Mouse (Mus musculus) embryonic facial prominence, embryonic 14.5 days (tissue): ENCODE measurements around the gene Zfpm1. TPM values are rescaled to one million over a fixed set of nuclear protein-coding genes. Genes with fewer than 3 reads are reported as not detected.
A peak's percentile ranks its signal among the peaks of the same experiment; 100 is the strongest.

Experiments used
- ATAC-seq: fragments of 200-750 bp; cut with Nextera tagmentation; 2 replicates; pipeline ENCODE4 v1.8.0; 2017; ENCODE audit warnings: low read depth, moderate number of reproducible peaks, moderate TSS enrichment
- DNase-seq: peaks from one replicate; pipeline ENCODE4 v3.0.0-alpha.2; 2015; ENCODE audit warnings: low spot score
- H3K27ac ChIP-seq: fragments of 300-500 bp; sonication (generic); replicated peaks from 2 replicates; pipeline ENCODE4 v1.5.1; 2014; ENCODE audit warnings: low read depth, mild to moderate bottlenecking, low read length, moderate library complexity
- H3K27me3 ChIP-seq: fragments of 300-500 bp; sonication (generic); replicated peaks from 2 replicates; pipeline ENCODE4 v1.6.1; 2014; ENCODE audit warnings: low read length; ENCODE audit not compliant: control insufficient read depth, insufficient read depth
- H3K36me3 ChIP-seq: fragments of 300-500 bp; sonication (generic); 2 replicates; pipeline ENCODE4 v1.6.1; 2014; ENCODE audit warnings: low read length, mixed read lengths; ENCODE audit not compliant: control insufficient read depth, insufficient read depth
- H3K4me1 ChIP-seq: fragments of 300-500 bp; sonication (generic); 2 replicates; pipeline ENCODE4 v1.6.1; 2014; ENCODE audit warnings: antibody characterized with exemption, low read length; ENCODE audit not compliant: control insufficient read depth, insufficient read depth
- H3K4me2 ChIP-seq: fragments of 300-500 bp; sonication (generic); 2 replicates; pipeline ENCODE4 v1.6.1; 2014; ENCODE audit warnings: low read depth, mild to moderate bottlenecking, low read length, moderate library complexity, mixed read lengths
- H3K4me3 ChIP-seq: fragments of 300-500 bp; sonication (generic); 2 replicates; pipeline ENCODE4 v1.5.1; 2014; ENCODE audit warnings: low read depth, mild to moderate bottlenecking, low read length
- H3K9ac ChIP-seq: fragments of 300-500 bp; sonication (generic); 2 replicates; pipeline ENCODE4 v1.6.1; 2014; ENCODE audit warnings: low read depth, mild to moderate bottlenecking, low read length, moderate library complexity, mixed read lengths
- H3K9me3 ChIP-seq: fragments of 300-500 bp; sonication (generic); 2 replicates; pipeline ENCODE4 v1.6.1; 2016; ENCODE audit warnings: low read length; ENCODE audit not compliant: control insufficient read depth
- WGBS: fragments of 180-500 bp; shearing (Covaris S2); extraction: QIAGEN DNeasy Blood & Tissue Kit; methylation state at CpG from one replicate; pipeline ENCODE4 v1.1.7; 2014; 5-methylcytosine and 5-hydroxymethylcytosine counted together
- polyA plus RNA-seq: library from polyadenylated mRNA; unstranded; fragments of >200 nt; fragmentation: Nextera tagmentation; extraction: Ambion mirVana; gene quantifications from 2 replicates; pipeline ENCODE4 v1.2.1, GENCODE M21; 2014

Gene Zfpm1
- polyA plus RNA-seq, 1 experiment from 2014 or later: 1.7 TPM

GRCm38 (mm10) chr8:122343758-122344157 is 61.8 kb downstream of the Zfpm1 start:
- no peaks in the 10 kb centered on the region for H3K9me3 ChIP-seq
- under 1% methylated on average over 12 of the region's 14 CpGs for WGBS
- H3K27ac ChIP-seq: no peak overlapping the region
- peak overlapping the region; percentile 48; the same call in 1 of the 2 replicates for H3K9ac ChIP-seq
- H3K4me2 ChIP-seq: peak overlapping the region; percentile 56
- H3K4me3 ChIP-seq: peak overlapping the region; percentile 24
- H3K36me3 ChIP-seq: no peaks in the 10 kb centered on the region
- peaks cover 4% of the 10 kb centered on the region; the same call in 1 of the 2 replicates for H3K27me3 ChIP-seq
- DNase-seq (peak; percentile 50), ATAC-seq (0 out of 2 replicates have a peak, but pooled peaks have one; percentile 19)
- peaks cover 22% of the 10 kb centered on the region for H3K4me1 ChIP-seq

DNA sequence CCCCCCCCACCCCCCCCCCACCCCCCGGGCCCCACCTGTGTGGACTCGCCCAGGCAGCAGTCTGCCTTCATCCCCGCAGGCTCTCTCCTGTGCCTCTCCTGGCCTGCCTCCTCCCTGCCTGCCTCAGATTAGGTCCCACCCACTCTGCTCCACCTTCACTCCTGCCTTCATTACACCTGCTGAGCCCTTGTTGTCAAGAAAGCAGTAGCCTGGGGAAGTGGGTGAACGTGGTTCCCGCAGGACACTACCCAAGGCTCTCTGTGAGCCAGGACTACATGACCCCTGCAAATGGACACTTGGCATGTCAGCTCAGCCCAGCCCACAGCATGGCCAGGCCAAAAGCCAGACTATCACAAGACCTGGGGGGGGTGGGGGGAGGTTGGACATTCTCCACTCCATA is 62.3 kb downstream of the Zfpm1 start:
- peak; percentile 70; the same call in 1 of the 2 replicates for ATAC-seq
- no peak overlapping the region for H3K27ac ChIP-seq
- H3K4me2 ChIP-seq: peak overlapping the region; percentile 25; the same call in 1 of the 2 replicates
- H3K9ac ChIP-seq: no peak overlapping the region
- DNase-seq: peak; percentile 80
- peaks cover 4% of the 10 kb centered on the region; the same call in 1 of the 2 replicates for H3K27me3 ChIP-seq
- peaks cover 22% of the 10 kb centered on the region for H3K4me1 ChIP-seq
- no peaks in the 10 kb centered on the region for H3K36me3 ChIP-seq
- H3K4me3 ChIP-seq: no peak overlapping the region
- 8% methylated on average over 2 of the region's 5 CpGs for WGBS
- H3K9me3 ChIP-seq: no peaks in the 10 kb centered on the region

GRCm38 (mm10) chr8:122345181-122346095 is 63.5 kb downstream of the Zfpm1 start:
- ATAC-seq: peak; percentile 15; the same call in 1 of the 2 replicates
- peaks cover 4% of the 10 kb centered on the region; the same call in 1 of the 2 replicates for H3K27me3 ChIP-seq
- WGBS: 51% methylated on average over 11 of the region's 12 CpGs

GRCm38 (mm10) chr8:122347811-122348552 is 66.0 kb downstream of the Zfpm1 start:
- DNase-seq (peak; percentile 19), ATAC-seq (no peak)
- Histone ChIP-seq H3K27me3 (no peaks in the 10 kb centered on the region; the same call in 1 of the 2 replicates), H3K9ac (no peak overlapping the region), H3K4me3 (no peak overlapping the region), H3K9me3 (no peaks in the 10 kb centered on the region), H3K4me2 (no peak overlapping the region), H3K36me3 (no peaks in the 10 kb centered on the region), H3K27ac (no peak overlapping the region), H3K4me1 (peaks cover 13% of the 10 kb centered on the region)
- WGBS: 63% methylated on average over 5 of the region's 5 CpGs

More at GRCm38 (mm10) chr8:122345181-122346095, 63.5 kb downstream of the Zfpm1 start:
- H3K9ac ChIP-seq: no peak overlapping the region
- H3K36me3 ChIP-seq: no peaks in the 10 kb centered on the region
- H3K4me1 ChIP-seq: peaks cover 22% of the 10 kb centered on the region
- H3K27ac ChIP-seq: no peak overlapping the region
- H3K9me3 ChIP-seq: no peaks in the 10 kb centered on the region
- no peak for DNase-seq
- no peak overlapping the region for H3K4me3 ChIP-seq
- H3K4me2 ChIP-seq: no peak overlapping the region

GRCm38 (mm10) chr8:122349357-122350297 is 67.7 kb downstream of the Zfpm1 start:
- no peak overlapping the region for H3K27ac ChIP-seq
- H3K36me3 ChIP-seq: no peaks in the 10 kb centered on the region
- ATAC-seq (no peak), DNase-seq (no peak)
- no peak overlapping the region for H3K4me3 ChIP-seq
- H3K27me3 ChIP-seq: no peaks in the 10 kb centered on the region; the same call in 1 of the 2 replicates
- WGBS: 41% methylated on average over 15 of the region's 15 CpGs
- H3K9me3 ChIP-seq: no peaks in the 10 kb centered on the region
- H3K4me2 ChIP-seq: no peak overlapping the region
- H3K4me1 ChIP-seq: no peaks in the 10 kb centered on the region
- H3K9ac ChIP-seq: no peak overlapping the region

GRCm38 (mm10) chr8:122350309-122351089 is 68.6 kb downstream of the Zfpm1 start:
- Histone ChIP-seq H3K27ac (no peak overlapping the region), H3K4me2 (no peak overlapping the region), H3K9ac (no peak overlapping the region), H3K9me3 (no peaks in the 10 kb centered on the region), H3K4me3 (no peak overlapping the region), H3K36me3 (no peaks in the 10 kb centered on the region), H3K27me3 (no peaks in the 10 kb centered on the region; the same call in 1 of the 2 replicates), H3K4me1 (no peaks in the 10 kb centered on the region)
- no peak for DNase-seq
- ATAC-seq: no peak
- 32% methylated on average over 11 of the region's 11 CpGs for whole genome bisulfite sequencing

GRCm38 (mm10) chr8:122354157-122354556 is 72.2 kb downstream of the Zfpm1 start:
- Histone ChIP-seq H3K4me1 (no peaks in the 10 kb centered on the region), H3K36me3 (no peaks in the 10 kb centered on the region), H3K27me3 (peaks cover 2% of the 10 kb centered on the region; the same call in 1 of the 2 replicates), H3K27ac (peak overlapping the region; percentile 16; the same call in 1 of the 2 replicates), H3K4me2 (no peak overlapping the region), H3K4me3 (no peak overlapping the region), H3K9ac (no peak overlapping the region), H3K9me3 (no peaks in the 10 kb centered on the region)
- no peak for DNase-seq
- ATAC-seq: no peak
- 90% methylated on average over 8 of the region's 8 CpGs for WGBS
